Mouse (Mus musculus): Measurements from ENCODE around the gene Armc3. TPM values are rescaled to one million over a fixed set of nuclear protein-coding genes. Genes with fewer than 3 reads are reported as not detected.
A peak's percentile ranks its signal among the peaks of the same experiment; 100 is the strongest.

The Armc3 gene
- not detected for polyA plus RNA-seq (2012; fragmentation: generic; extraction: Trizol)
- long read RNA-seq, experiment 1: 0 reads
- long read RNA-seq, experiment 2, partial matches to known transcripts: 0 of 2 reads
- long read RNA-seq, experiment 2, other reads (novel, unspliced or antisense): 2 of 2 reads

DNA sequence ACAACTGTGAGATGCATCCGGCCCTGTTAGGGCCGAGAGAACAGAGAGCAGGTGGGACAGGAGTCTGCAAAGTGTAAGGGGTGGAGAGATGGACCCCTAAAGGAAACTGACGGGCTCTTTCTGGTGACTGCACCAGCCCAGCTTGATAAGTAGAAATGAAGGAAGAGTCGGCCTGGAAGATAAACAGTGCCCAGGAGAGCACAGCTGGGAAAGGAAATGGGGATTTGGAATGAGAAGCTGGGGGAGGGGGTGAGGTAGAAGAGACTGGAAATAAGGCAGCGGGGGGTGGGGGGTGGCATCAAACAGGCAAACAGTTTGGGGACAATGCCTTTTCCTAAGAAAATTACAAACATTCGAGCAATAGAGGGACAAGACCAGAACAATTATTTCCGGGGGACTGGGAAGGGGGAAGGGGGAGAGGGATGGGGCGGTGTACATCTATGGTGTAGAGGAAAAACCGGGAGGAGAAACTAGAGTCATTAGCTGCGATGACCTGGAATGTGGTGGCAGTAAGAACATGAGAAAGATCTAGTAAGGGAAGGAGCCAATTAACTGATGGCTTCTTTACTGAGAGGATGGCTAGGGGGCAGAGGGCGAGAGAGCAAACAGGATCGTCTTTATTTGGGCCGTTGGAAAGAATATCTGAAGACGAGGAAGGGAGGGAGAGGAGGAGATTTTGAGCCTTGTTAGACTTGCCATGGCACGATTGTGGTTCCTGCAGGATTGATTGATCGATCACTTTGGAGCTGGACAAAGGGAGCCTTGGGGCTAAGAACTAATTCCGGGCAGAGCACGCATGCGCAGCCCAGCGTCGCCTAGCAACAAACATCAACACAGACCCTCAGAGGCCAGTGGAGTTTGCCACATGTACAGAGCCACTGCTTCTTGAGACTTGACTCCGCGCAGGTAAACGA lies at the start of gene Armc3:
Armc3 (plus strand) TSS at position 851 of the 914 bp plus-strand sequence.
- no peaks in the 10 kb centered on the region for H3K79me3 ChIP-seq (ENCODE audit: low read depth)
- no peaks in the 10 kb centered on the region for H3K27me3 ChIP-seq (ENCODE audit: control insufficient read depth, insufficient read depth, insufficient read length)
- no peak for TF ChIP-seq MYOG (IDR thresholded peaks at IDR 0.05; ENCODE audit: control insufficient read depth, extremely low read depth, insufficient read length)
- TF ChIP-seq FOSL1 (IDR thresholded peaks at IDR 0.05; ENCODE audit: insufficient read depth, low read length, poor library complexity, severe bottlenecking): no peak
- TF ChIP-seq CTCF (IDR thresholded peaks at IDR 0.05; ENCODE audit: control insufficient read depth, insufficient read depth, insufficient read length): no peak
- TF ChIP-seq USF1 (IDR thresholded peaks at IDR 0.05; ENCODE audit: low read depth): no peak
- TF ChIP-seq CEBPB (IDR thresholded peaks at IDR 0.05; ENCODE audit: low read depth): no peak
- no peak for TF ChIP-seq MAX (IDR thresholded peaks at IDR 0.05)
- no peak for TF ChIP-seq MYOD1 (IDR thresholded peaks at IDR 0.05; ENCODE audit: control insufficient read depth, insufficient read length, low read depth)
- no peak within 1 kb of the TSS for H3K4me3 ChIP-seq (ENCODE audit: insufficient read depth, poor library complexity, severe bottlenecking)
- H3K79me2 ChIP-seq (ENCODE audit: control insufficient read depth, insufficient read depth): no peaks in the 10 kb centered on the region
- H3K36me3 ChIP-seq (ENCODE audit: control insufficient read depth, insufficient read depth): no peaks in the 10 kb centered on the region
- no peak within 1 kb of the TSS for H3ac ChIP-seq (ENCODE audit: control insufficient read depth, insufficient read length, low read depth)

DNA sequence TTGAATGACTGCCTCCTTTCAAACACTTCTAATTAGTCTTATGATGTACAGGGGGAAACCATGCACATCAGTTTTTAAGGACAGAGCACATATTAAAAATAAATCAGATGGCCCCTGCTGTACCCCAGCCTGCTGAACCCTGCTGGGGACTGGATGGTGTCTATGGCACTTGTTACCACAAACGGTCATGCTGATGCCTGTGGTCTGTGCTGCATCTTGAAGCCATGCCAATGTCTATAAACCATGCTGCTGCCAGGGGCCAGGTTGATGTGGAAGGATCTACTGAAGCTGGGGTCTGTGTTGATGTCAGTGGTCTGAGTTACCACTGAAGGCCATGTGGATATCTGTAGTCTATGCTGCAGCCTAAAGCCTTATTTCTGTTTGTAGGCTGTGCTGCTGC lies 46.4 kb upstream of the Armc3 start:
- Histone ChIP-seq H3K36me3 (ENCODE audit: control insufficient read depth, insufficient read depth) (no peaks in the 10 kb centered on the region), H3ac (ENCODE audit: control insufficient read depth, insufficient read length, low read depth) (no peak overlapping the region), H3K79me3 (ENCODE audit: low read depth) (no peaks in the 10 kb centered on the region), H3K27me3 (ENCODE audit: control insufficient read depth, insufficient read depth, insufficient read length) (no peaks in the 10 kb centered on the region), H3K79me2 (ENCODE audit: control insufficient read depth, insufficient read depth) (no peaks in the 10 kb centered on the region), H3K4me3 (ENCODE audit: insufficient read depth, poor library complexity, severe bottlenecking) (no peak overlapping the region)
- TF ChIP-seq CEBPB (IDR thresholded peaks at IDR 0.05; ENCODE audit: low read depth) (no peak), USF1 (IDR thresholded peaks at IDR 0.05; ENCODE audit: low read depth) (no peak), MAX (IDR thresholded peaks at IDR 0.05) (no peak), MYOG (IDR thresholded peaks at IDR 0.05; ENCODE audit: control insufficient read depth, extremely low read depth, insufficient read length) (no peak), CTCF (IDR thresholded peaks at IDR 0.05; ENCODE audit: control insufficient read depth, insufficient read depth, insufficient read length) (no peak), MYOD1 (IDR thresholded peaks at IDR 0.05; ENCODE audit: control insufficient read depth, insufficient read length, low read depth) (no peak), FOSL1 (IDR thresholded peaks at IDR 0.05; ENCODE audit: insufficient read depth, low read length, poor library complexity, severe bottlenecking) (no peak)

DNA sequence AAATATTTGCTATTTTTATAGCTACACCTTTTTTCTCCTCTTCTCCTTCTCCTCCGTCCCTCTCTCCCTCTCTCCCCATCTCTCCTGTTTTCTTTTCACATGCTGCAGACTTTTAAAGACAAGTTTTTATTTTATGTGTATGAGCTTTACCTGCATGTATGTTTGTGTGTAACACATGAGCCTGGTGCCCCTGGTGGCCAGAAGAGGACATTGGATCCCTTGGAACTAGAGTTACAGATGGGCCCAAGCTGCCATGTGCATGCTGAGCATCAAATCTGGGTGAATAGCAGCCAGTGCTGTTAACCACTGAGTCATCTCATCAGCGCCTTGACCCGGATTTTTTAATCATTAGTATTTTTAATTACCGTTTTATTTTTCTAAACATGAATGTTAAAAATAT lies 42.9 kb upstream of the Armc3 start:
- no peaks in the 10 kb centered on the region for H3K36me3 ChIP-seq (ENCODE audit: control insufficient read depth, insufficient read depth)
- no peaks in the 10 kb centered on the region for H3K27me3 ChIP-seq (ENCODE audit: control insufficient read depth, insufficient read depth, insufficient read length)
- H3K79me2 ChIP-seq (ENCODE audit: control insufficient read depth, insufficient read depth): no peaks in the 10 kb centered on the region
- TF ChIP-seq MAX (IDR thresholded peaks at IDR 0.05) (no peak), CTCF (IDR thresholded peaks at IDR 0.05; ENCODE audit: control insufficient read depth, insufficient read depth, insufficient read length) (no peak), USF1 (IDR thresholded peaks at IDR 0.05; ENCODE audit: low read depth) (no peak), MYOD1 (IDR thresholded peaks at IDR 0.05; ENCODE audit: control insufficient read depth, insufficient read length, low read depth) (no peak), CEBPB (IDR thresholded peaks at IDR 0.05; ENCODE audit: low read depth) (no peak), FOSL1 (IDR thresholded peaks at IDR 0.05; ENCODE audit: insufficient read depth, low read length, poor library complexity, severe bottlenecking) (no peak), MYOG (IDR thresholded peaks at IDR 0.05; ENCODE audit: control insufficient read depth, extremely low read depth, insufficient read length) (no peak)
- no peak overlapping the region for H3K4me3 ChIP-seq (ENCODE audit: insufficient read depth, poor library complexity, severe bottlenecking)
- H3ac ChIP-seq (ENCODE audit: control insufficient read depth, insufficient read length, low read depth): no peak overlapping the region
- no peaks in the 10 kb centered on the region for H3K79me3 ChIP-seq (ENCODE audit: low read depth)

DNA sequence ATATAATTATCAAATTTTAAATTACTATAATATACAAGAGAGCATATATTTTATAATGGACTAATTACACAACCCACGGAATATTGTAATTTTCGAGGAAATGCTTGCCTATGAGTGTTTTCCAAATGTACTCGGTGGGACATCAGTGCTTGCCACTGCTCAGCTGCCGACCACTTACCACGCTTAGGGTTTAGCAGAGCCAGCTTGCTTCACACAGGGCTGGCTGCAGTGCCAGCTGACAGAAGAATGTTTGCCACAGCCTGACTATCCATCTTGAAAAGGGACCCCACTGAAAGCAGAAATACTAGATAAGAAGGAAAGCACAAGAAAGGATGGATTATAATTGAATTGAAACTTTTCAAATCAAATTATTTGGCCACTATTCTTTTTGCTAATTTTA lies 39.6 kb upstream of the Armc3 start:
- Histone ChIP-seq H3K27me3 (ENCODE audit: control insufficient read depth, insufficient read depth, insufficient read length) (no peaks in the 10 kb centered on the region), H3K4me3 (ENCODE audit: insufficient read depth, poor library complexity, severe bottlenecking) (no peak overlapping the region), H3K36me3 (ENCODE audit: control insufficient read depth, insufficient read depth) (no peaks in the 10 kb centered on the region), H3ac (ENCODE audit: control insufficient read depth, insufficient read length, low read depth) (no peak overlapping the region), H3K79me3 (ENCODE audit: low read depth) (no peaks in the 10 kb centered on the region), H3K79me2 (ENCODE audit: control insufficient read depth, insufficient read depth) (no peaks in the 10 kb centered on the region)
- TF ChIP-seq FOSL1 (IDR thresholded peaks at IDR 0.05; ENCODE audit: insufficient read depth, low read length, poor library complexity, severe bottlenecking) (no peak), USF1 (IDR thresholded peaks at IDR 0.05; ENCODE audit: low read depth) (no peak), MAX (IDR thresholded peaks at IDR 0.05) (no peak), MYOG (IDR thresholded peaks at IDR 0.05; ENCODE audit: control insufficient read depth, extremely low read depth, insufficient read length) (no peak), CTCF (IDR thresholded peaks at IDR 0.05; ENCODE audit: control insufficient read depth, insufficient read depth, insufficient read length) (no peak), MYOD1 (IDR thresholded peaks at IDR 0.05; ENCODE audit: control insufficient read depth, insufficient read length, low read depth) (no peak), CEBPB (IDR thresholded peaks at IDR 0.05; ENCODE audit: low read depth) (no peak)

DNA sequence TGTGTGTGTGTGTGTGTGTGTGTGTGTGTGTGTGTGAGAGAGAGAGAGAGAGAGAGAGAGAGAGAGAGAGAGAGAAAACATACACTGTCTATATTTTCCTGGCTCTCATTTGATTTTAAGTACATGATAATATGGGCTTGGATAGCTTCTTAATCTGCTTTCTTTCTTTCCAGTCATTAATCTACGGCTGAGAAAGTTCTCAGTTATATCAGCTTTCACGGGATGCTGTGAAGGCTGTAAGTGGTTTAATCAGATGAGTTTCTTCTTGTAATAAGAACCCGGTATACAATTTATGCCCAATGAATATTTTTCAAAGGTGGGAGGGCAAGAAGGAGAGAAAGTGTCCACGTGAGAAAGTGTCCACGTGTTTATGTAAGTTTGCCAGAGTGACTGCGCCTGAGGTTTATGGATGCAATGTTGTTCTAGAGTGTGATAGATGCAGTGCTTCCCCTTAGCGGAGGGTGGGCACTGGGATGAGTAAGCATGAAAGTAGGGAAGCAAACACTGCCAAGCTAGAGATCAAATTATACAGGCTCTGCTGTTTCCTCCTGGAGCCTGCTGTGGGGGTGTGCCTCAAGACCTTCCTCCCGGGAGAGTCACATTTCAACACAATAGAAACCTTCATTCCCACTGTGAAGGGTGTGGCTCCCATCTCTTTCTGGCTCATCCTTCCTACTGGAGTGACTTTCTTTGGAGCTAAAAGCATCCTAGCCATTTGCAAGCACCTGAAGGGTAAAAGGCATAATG lies 38.6 kb upstream of the Armc3 start:
- TF ChIP-seq USF1 (IDR thresholded peaks at IDR 0.05; ENCODE audit: low read depth): peak; percentile 65
- TF ChIP-seq CEBPB (IDR thresholded peaks at IDR 0.05; ENCODE audit: low read depth): no peak

More for the DNA sequence above, 38.6 kb upstream of the Armc3 start:
- no peak overlapping the region for H3ac ChIP-seq (ENCODE audit: control insufficient read depth, insufficient read length, low read depth)
- no peaks in the 10 kb centered on the region for H3K36me3 ChIP-seq (ENCODE audit: control insufficient read depth, insufficient read depth)
- H3K79me2 ChIP-seq (ENCODE audit: control insufficient read depth, insufficient read depth): no peaks in the 10 kb centered on the region
- H3K79me3 ChIP-seq (ENCODE audit: low read depth): no peaks in the 10 kb centered on the region
- no peaks in the 10 kb centered on the region for H3K27me3 ChIP-seq (ENCODE audit: control insufficient read depth, insufficient read depth, insufficient read length)
- H3K4me3 ChIP-seq (ENCODE audit: insufficient read depth, poor library complexity, severe bottlenecking): no peak overlapping the region

Measured in C2C12 (cell line).